Mouse (Mus musculus): ENCODE measurements around the gene Gm49601.

GRCm38 (mm10) chr16:18644485-18644884 lies 18.3 kb upstream of the Gm49601 start:
- no peak for TF ChIP-seq CTCF (IDR thresholded peaks at IDR 0.05; ENCODE audit: low read depth)
- no peak for TF ChIP-seq EP300 (IDR thresholded peaks at IDR 0.05; ENCODE audit: low read depth)

All from liver, postnatal 0 days (tissue).